Mouse (Mus musculus): Measurements from ENCODE around the gene Hivep3.

Gene Hivep3

DNA sequence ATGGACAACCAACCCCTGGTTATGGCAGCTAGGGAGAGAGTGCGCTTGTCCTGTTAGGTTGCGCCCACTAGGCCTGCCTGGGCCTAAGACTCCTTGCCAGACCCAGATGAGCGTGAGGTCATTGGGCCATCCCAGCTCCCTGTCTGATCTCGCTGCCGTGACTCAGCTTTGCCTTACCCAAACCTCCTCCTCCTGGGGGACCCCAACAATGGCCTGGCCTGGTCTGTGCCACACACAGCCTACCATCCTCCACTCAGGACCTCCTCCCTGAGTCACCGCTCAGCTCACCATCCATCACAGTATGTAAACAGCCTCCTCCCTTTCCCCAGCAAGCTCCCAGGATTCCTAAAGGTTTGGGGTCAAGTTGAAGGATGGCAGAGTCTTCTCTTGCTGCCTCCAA, 418.3 kb downstream of the Hivep3 start:
- no peak for DNase-seq (ENCODE audit: low read depth, low spot score)

DNA sequence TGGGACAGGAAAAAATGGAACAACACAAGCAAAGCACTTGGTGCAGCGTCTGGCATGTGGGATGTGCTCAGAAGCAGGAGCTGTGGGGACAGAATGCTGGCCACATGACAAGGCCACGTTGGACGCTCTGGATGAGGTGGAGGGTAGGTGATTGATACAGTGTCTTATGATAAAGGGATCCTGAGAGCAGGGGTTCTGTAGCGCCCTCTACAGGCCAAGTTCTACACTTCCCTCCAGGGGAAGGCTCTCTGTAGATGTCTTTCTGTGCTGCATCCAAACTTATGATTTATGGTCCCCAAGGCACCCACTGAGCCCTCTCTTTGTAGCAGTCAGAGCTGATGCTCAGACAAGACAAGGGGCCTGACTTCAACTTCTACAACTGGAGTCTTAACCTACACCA, 419.1 kb downstream of the Hivep3 start:
- no peak for DNase-seq (ENCODE audit: low read depth, low spot score)

DNA sequence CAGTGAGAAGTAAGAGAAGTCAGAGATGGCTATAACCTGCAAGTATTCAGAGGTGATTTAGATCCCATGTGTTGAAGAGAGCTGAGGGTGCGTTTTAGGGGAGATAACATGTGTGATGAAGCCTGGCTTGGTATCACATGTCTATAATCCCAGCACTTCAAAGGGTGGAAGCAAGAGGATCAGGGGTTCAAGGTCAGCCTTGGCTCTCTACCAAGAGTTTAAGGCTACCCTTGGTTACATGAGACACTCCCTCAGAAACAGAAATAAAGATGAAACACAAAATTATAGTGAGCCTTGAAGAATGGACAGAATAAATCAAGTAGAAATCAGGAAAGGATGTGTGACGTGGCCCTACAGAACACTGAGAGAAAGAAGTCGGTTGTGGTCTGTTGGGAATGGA, 420.2 kb downstream of the Hivep3 start:
- no peak for DNase-seq (ENCODE audit: low read depth, low spot score)

- DNase-seq (ENCODE audit: low read depth, low spot score) = no peak
These were observed 425.2 kb downstream of the Hivep3 start for GRCm38 (mm10) chr4:120158714-120159310.

GRCm38 (mm10) chr4:120161166-120161949, 427.8 kb downstream of the Hivep3 start, which contains the start of gene Edn2:
Edn2 (plus strand) TSS chr4:120161206.
- DNase-seq (ENCODE audit: low read depth, low spot score) = peak; percentile 51

GRCm38 (mm10) chr4:120162586-120162985, 429.0 kb downstream of the Hivep3 start:
- DNase-seq (ENCODE audit: low read depth, low spot score) = no peak

- DNase-seq (ENCODE audit: low read depth, low spot score) = no peak
These were observed 429.7 kb downstream of the Hivep3 start for GRCm38 (mm10) chr4:120163242-120163641.

- DNase-seq (ENCODE audit: low read depth, low spot score) = no peak
These were observed 430.7 kb downstream of the Hivep3 start for GRCm38 (mm10) chr4:120164316-120164715.

- DNase-seq (ENCODE audit: low read depth, low spot score) = no peak
These were observed 434.2 kb downstream of the Hivep3 start for GRCm38 (mm10) chr4:120167778-120168177.

GRCm38 (mm10) chr4:120168346-120168745, 434.8 kb downstream of the Hivep3 start:
- DNase-seq (ENCODE audit: low read depth, low spot score) = no peak

DNA sequence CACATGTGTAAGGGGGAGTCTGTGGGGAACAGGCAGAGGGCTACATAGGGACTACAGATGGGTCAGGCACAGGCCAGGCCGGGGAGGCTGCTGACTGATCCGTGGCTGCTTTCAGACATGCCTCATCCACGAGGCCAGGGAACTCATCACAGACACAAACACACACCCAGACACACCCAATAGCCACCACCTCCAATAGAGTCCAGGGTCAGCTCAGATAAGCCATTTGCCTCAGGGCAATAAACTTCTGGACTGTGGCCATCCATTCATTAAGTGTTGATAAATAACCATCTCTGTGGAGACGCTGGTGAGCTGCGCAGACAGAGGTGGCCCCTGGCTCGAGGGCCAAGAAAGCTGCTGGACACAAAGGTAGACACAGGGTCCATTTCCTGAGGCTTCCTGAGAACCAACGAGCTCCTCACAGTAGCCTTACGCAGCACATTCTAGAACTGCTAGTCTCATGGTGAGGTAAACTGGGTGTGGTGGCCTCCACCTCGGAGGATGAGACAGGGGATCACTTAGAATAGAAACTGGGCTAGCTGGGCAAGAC, 436.9 kb downstream of the Hivep3 start:
- no peak for DNase-seq (ENCODE audit: low read depth, low spot score)

DNA sequence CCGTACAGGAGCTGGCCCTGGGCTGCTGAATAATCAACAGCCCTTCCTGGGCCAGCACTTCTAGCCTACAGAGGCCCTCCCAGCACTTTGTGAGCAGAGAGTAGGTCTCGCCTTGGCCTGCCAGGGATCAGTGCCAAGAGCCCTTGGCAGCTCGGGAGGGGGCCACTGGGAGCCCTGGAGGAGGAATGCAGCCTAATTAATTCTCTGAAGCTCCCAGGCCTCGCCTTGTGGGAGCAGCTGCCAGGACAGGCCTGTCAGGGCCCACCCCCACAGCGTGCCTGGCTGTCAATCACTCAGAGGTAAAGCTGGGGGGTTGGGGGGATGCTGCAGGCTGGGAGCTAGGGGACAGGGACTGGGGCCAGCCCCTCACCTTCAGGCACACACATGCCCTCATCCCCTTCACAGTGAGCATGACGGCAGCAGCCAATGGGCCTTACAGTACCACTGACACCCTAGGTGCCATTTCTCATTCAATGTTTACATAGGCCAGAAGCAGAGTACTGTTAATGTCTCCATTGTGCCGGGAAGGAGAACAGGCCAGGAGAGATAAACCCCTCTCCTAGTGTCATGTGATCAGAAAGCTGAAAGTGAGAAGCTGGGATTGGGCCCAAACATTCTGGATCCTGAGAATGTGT, 438.6 kb downstream of the Hivep3 start:
- DNase-seq (ENCODE audit: low read depth, low spot score) = no peak

- no peak for DNase-seq (ENCODE audit: low read depth, low spot score)
These were observed 445.5 kb downstream of the Hivep3 start for GRCm38 (mm10) chr4:120179123-120179522.

- no peak for DNase-seq (ENCODE audit: low read depth, low spot score)
These were observed 447.0 kb downstream of the Hivep3 start for GRCm38 (mm10) chr4:120180535-120180934.

- no peak for DNase-seq (ENCODE audit: low read depth, low spot score)
These were observed 450.9 kb downstream of the Hivep3 start for GRCm38 (mm10) chr4:120184374-120184991.

DNA sequence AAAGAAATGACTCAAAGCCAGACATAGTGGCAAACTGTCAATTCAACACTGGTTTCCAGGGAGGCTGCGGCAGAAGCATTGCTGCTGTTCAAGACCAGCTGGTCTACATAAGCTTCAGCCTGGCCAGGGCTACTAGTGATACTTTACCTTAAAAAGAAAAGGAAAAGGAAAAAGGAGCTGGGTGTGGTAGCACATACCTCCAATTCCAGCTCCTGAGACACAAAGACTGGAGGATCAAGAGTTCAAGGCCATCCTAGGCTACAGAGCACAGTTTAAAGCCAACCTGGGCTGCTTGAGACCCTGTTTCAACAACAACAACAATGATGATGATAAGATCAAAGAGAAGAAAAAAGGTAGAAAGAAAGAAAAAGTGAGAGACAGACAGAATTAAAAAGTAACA, 452.9 kb downstream of the Hivep3 start:
- no peak for DNase-seq (ENCODE audit: low read depth, low spot score)

DNA sequence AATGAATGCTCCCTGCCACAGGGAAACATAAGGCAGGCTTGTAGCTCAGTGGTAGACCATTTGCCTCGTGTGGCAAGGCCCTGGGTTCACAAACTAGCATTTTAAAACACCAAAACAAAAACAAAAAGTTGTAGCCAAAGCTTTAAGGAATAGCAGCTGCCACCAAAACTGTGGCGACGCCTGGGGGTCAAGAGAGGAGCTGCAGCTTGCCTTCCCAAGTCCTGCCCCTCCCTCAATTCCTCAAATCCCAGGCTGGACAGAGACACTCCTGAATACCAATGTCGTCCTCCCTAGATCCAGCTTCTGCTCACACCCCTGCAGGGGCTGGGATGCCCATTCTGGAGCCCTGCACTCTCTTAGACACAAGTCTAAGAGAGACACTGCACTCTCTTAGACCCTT, 453.4 kb downstream of the Hivep3 start:
- no peak for DNase-seq (ENCODE audit: low read depth, low spot score)

Data from retina, postnatal 7 days (tissue).